ENCODE assay signal across 9 mouse cellular contexts in the genomic region with DNA sequence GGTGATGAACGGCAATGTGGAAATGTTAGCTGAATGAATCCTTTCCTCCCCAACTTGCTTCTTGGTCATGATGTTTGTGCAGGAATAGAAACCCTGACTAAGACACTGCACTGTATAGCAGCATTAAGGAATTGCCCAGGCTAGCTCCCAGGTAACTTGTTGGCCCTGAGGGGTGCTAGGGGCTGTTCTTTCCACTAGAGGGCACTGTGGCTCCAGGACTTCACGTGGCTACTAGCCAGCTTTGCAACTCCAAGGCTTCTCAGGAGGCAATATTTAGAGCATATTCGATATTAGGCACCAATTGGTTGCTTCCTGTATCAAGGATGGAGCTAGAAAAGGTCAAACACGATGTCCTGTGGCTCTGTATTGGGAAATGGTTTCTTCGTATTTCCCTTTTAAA. TPM values are rescaled to one million over a fixed set of nuclear protein-coding genes. Genes with fewer than 3 reads are reported as not detected.
DNase-seq lines count a peak whose midpoint lies in the region; ATAC-seq and TF ChIP-seq lines count a peak whose summit lies in the region.
"Had no signal": no experiment of that assay in that cellular context is flagged by ENCODE, and none has a peak within 500 bp of the region (broad histone marks: within the 10 kb centered on the region; RNA-seq: fewer than 3 reads in every experiment).

No protein-coding gene starts in this region.

- H3K4me2 ChIP-seq in embryonic facial prominence, embryonic 11.5 days (ENCODE audit: low read depth, low read length): no peak overlapping the region
- no peak overlapping the region for H3K4me2 ChIP-seq in kidney, postnatal 0 days (ENCODE audit: low read length)
- H3K4me2 ChIP-seq: stomach, embryonic 15.5 days had no signal

- H3K9me3 ChIP-seq in embryonic facial prominence, embryonic 11.5 days (replicated peaks; ENCODE audit: control insufficient read depth, low read length): no peaks in the 10 kb centered on the region
- H3K9me3 ChIP-seq in kidney, postnatal 0 days (replicated peaks; ENCODE audit: low read length): no peaks in the 10 kb centered on the region
- H3K9me3 ChIP-seq: stomach, embryonic 15.5 days had no signal

- peak; percentile 37 for DNase-seq in ovary, postnatal 10 days (ENCODE audit: low spot score)
- DNase-seq in ovary, adult 18-20 months (ENCODE audit: low spot score): no peak
- peak; percentile 62 for DNase-seq in adrenal gland, postnatal 25 days
- peak; percentile 88 for DNase-seq in embryonic facial prominence, embryonic 11.5 days (ENCODE audit: low spot score)
- DNase-seq in kidney, postnatal 0 days (ENCODE audit: low spot score): peak; percentile 75
- DNase-seq in lung, adult 18-20 months: peak; percentile 55 to 68
- DNase-seq in right cerebral cortex, adult 18-20 months: peak; percentile 60
- DNase-seq in yolk sac, embryonic 10.5 days (ENCODE audit: low spot score): peak; percentile 57

- no peak for ATAC-seq in embryonic facial prominence, embryonic 11.5 days (replicated peaks; ENCODE audit: insufficient number of reproducible peaks, low FRiP score, low TSS enrichment, low read depth)
- ATAC-seq in kidney, postnatal 0 days (replicated peaks; ENCODE audit: low FRiP score, low read depth): no peak

- H3K4me3 ChIP-seq in embryonic facial prominence, embryonic 11.5 days (ENCODE audit: low read depth, low read length): no peak overlapping the region
- no peak overlapping the region for H3K4me3 ChIP-seq in kidney, postnatal 0 days (replicated peaks; ENCODE audit: low read depth, low read length)
- H3K4me3 ChIP-seq: stomach, embryonic 15.5 days had no signal

- H3K9ac ChIP-seq in embryonic facial prominence, embryonic 11.5 days (replicated peaks; ENCODE audit: low read length): no peak overlapping the region
- no peak overlapping the region for H3K9ac ChIP-seq in kidney, postnatal 0 days (ENCODE audit: low read depth, low read length)
- H3K9ac ChIP-seq: stomach, embryonic 15.5 days had no signal

- H3K36me3 ChIP-seq in embryonic facial prominence, embryonic 11.5 days (replicated peaks; ENCODE audit: control insufficient read depth, insufficient read depth, low read depth, low read length): no peaks in the 10 kb centered on the region
- no peaks in the 10 kb centered on the region for H3K36me3 ChIP-seq in kidney, postnatal 0 days (ENCODE audit: insufficient read depth, low read length)
- H3K36me3 ChIP-seq: stomach, embryonic 15.5 days had no signal

- WGBS in embryonic facial prominence, embryonic 11.5 days: 20% methylated on average over 5 of the region's 5 CpGs
- WGBS in kidney, postnatal 0 days: 14% methylated on average over 5 of the region's 5 CpGs

- H3K27ac ChIP-seq in embryonic facial prominence, embryonic 11.5 days (replicated peaks; ENCODE audit: low read depth, low read length): no peak overlapping the region
- no peak overlapping the region for H3K27ac ChIP-seq in kidney, postnatal 0 days
- H3K27ac ChIP-seq: stomach, embryonic 15.5 days had no signal

- H3K4me1 ChIP-seq in embryonic facial prominence, embryonic 11.5 days (ENCODE audit: control insufficient read depth, insufficient read depth, low read length): no peaks in the 10 kb centered on the region
- peaks cover 16% of the 10 kb centered on the region for H3K4me1 ChIP-seq in kidney, postnatal 0 days (replicated peaks; ENCODE audit: insufficient read depth, low read length)

- TF ChIP-seq CTCF in kidney, postnatal 0 days (IDR thresholded peaks at IDR 0.05; ENCODE audit: low read depth): peak; percentile 91

- H3K27me3 ChIP-seq in embryonic facial prominence, embryonic 11.5 days (ENCODE audit: control insufficient read depth, insufficient read depth, low read length): no peaks in the 10 kb centered on the region
- no peaks in the 10 kb centered on the region for H3K27me3 ChIP-seq in kidney, postnatal 0 days (ENCODE audit: insufficient read depth, low read length)
- H3K27me3 ChIP-seq: stomach, embryonic 15.5 days had no signal

RNA-seq across cellular contexts. Expression of a gene that starts 13.6 kb away (rescaled TPM):
- total RNA-seq in adrenal gland, postnatal 25 days (2021): 3.3 and 3.8 TPM in 2 replicates
- polyA plus RNA-seq in embryonic facial prominence, embryonic 11.5 days (2014; fragmentation: Nextera tagmentation; extraction: Ambion mirVana): 3.2 and 4.0 TPM in 2 replicates
- 1.5 and 2.1 TPM in 2 replicates for polyA plus RNA-seq in kidney, postnatal 0 days (2015; fragmentation: Nextera tagmentation; extraction: Ambion mirVana)
